Mouse (Mus musculus): ENCODE measurements around the gene Rps19bp1. TPM values are rescaled to one million over a fixed set of nuclear protein-coding genes. Genes with fewer than 3 reads are reported as not detected.

The Rps19bp1 gene
- total and polyA plus RNA-seq, 3 experiments: 78.9 to 155 TPM; not detected in 1

- Histone ChIP-seq H3K9ac (ENCODE audit: control insufficient read depth, low read depth, low read length, poor library complexity, severe bottlenecking) (no peak overlapping the region), H3K4me3 (ENCODE audit: control insufficient read depth in 1 of 2, insufficient read depth in 1 of 2, low read depth in 2 of 2, low read length in 2 of 2) (no peak overlapping the region), H3K79me2 (ENCODE audit: control insufficient read depth, insufficient read depth, low read length, poor library complexity) (no peaks in the 10 kb centered on the region), H3K4me1 (ENCODE audit: control insufficient read depth in 1 of 2, insufficient read depth in 2 of 2, low read length in 2 of 2) (no peaks in the 10 kb centered on the region), H3K27ac (ENCODE audit: control insufficient read depth, low read depth, low read length) (no peak overlapping the region), H3K36me3 (ENCODE audit: control insufficient read depth in 1 of 2, insufficient read depth in 2 of 2, low read length in 2 of 2) (no peaks in the 10 kb centered on the region), H3K9me3 (replicated peaks; ENCODE audit: insufficient read depth, low read length) (no peaks in the 10 kb centered on the region), H3K27me3 (ENCODE audit: control insufficient read depth in 1 of 2, insufficient read depth in 2 of 2, low read length in 2 of 2) (no peaks in the 10 kb centered on the region)
- DNase-seq (ENCODE audit: low read depth, low spot score): peak; percentile 18
- TF ChIP-seq POLR2A (IDR thresholded peaks at IDR 0.05; ENCODE audit: control insufficient read depth in 1 of 2, insufficient read depth in 1 of 2, low read depth in 1 of 2, low read length in 2 of 2, poor library complexity in 1 of 2): no peak
- TF ChIP-seq MAFK (IDR thresholded peaks at IDR 0.05; ENCODE audit: borderline replicate concordance, low read depth, low read length): no peak
- no peak for TF ChIP-seq KAT2A (conservative IDR thresholded peaks at IDR 0.05; ENCODE audit: low read depth, low read length)
- TF ChIP-seq ZKSCAN1 (IDR thresholded peaks at IDR 0.05; ENCODE audit: low read depth, low read length): no peak
- no peak for TF ChIP-seq ELF1 (IDR thresholded peaks at IDR 0.05; ENCODE audit: low read depth, low read length)
- no peak for TF ChIP-seq MEF2A (IDR thresholded peaks at IDR 0.05; ENCODE audit: extremely low read depth, insufficient replicate concordance, low read depth, low read length, poor library complexity, severe bottlenecking)
- TF ChIP-seq RCOR1 (IDR thresholded peaks at IDR 0.05; ENCODE audit: low read depth, low read length): no peak
- no peak for TF ChIP-seq SIN3A (IDR thresholded peaks at IDR 0.05; ENCODE audit: low read length)
- no peak for TF ChIP-seq MYC (IDR thresholded peaks at IDR 0.05; ENCODE audit: low read depth, low read length)
- peak; percentile 27 for TF ChIP-seq RAD21 (IDR thresholded peaks at IDR 0.05; ENCODE audit: low read depth, low read length)
- no peak for TF ChIP-seq NRF1 (IDR thresholded peaks at IDR 0.05; ENCODE audit: insufficient read depth, low read depth, low read length, poor library complexity, severe bottlenecking)
- peak; percentile 40 to 48 (median 44) for TF ChIP-seq CTCF (IDR thresholded peaks at IDR 0.05 in 2 of 3, conservative IDR thresholded peaks at IDR 0.05 in 1 of 3; ENCODE audit: control insufficient read depth in 1 of 3, insufficient read depth in 1 of 3, low read depth in 2 of 3, low read length in 3 of 3, poor library complexity in 1 of 3, severe bottlenecking in 1 of 3)
- TF ChIP-seq TCF12 (IDR thresholded peaks at IDR 0.05; ENCODE audit: low read depth, low read length): no peak
- no peak for TF ChIP-seq TBP (IDR thresholded peaks at IDR 0.05; ENCODE audit: low read depth, low read length)
- TF ChIP-seq E2F4 (IDR thresholded peaks at IDR 0.05; ENCODE audit: borderline replicate concordance, low read depth, low read length): no peak
- TF ChIP-seq EP300 (IDR thresholded peaks at IDR 0.05; ENCODE audit: low read depth in 1 of 2, low read length in 2 of 2): no peak
- TF ChIP-seq SMC3 (IDR thresholded peaks at IDR 0.05; ENCODE audit: low read depth, low read length): peak; percentile 27
- TF ChIP-seq CHD1 (IDR thresholded peaks at IDR 0.05; ENCODE audit: low read depth, low read length): no peak
- no peak for TF ChIP-seq USF1 (IDR thresholded peaks at IDR 0.05; ENCODE audit: low read depth, low read length)
- TF ChIP-seq POLR2AphosphoS5 (IDR thresholded peaks at IDR 0.05; ENCODE audit: borderline replicate concordance, low read depth, low read length): no peak
- TF ChIP-seq TAL1 (IDR thresholded peaks at IDR 0.05; ENCODE audit: low read length): no peak
- TF ChIP-seq GABPA (IDR thresholded peaks at IDR 0.05; ENCODE audit: low read depth, low read length): no peak
- no peak for TF ChIP-seq ZC3H11A (IDR thresholded peaks at IDR 0.05; ENCODE audit: low read depth, low read length)
- TF ChIP-seq USF2 (IDR thresholded peaks at IDR 0.05; ENCODE audit: borderline replicate concordance in 1 of 2, insufficient read depth in 1 of 2, low read depth in 1 of 2, low read length in 2 of 2): no peak
Observed at GRCm38 (mm10) chr15:80297146-80297545, 33.0 kb upstream of the Rps19bp1 start.
